Mouse (Mus musculus) heart, embryonic 15.5 days (tissue): Measurements from ENCODE around the gene Cnksr1. TPM values are rescaled to one million over a fixed set of nuclear protein-coding genes. Genes with fewer than 3 reads are reported as not detected.

Source experiments
- ATAC-seq: fragments of 200-750 bp; cut with Nextera tagmentation; replicated peaks from 2 replicates; pipeline ENCODE4 v1.8.0; 2017; ENCODE audit warnings: low read depth, moderate TSS enrichment; ENCODE audit not compliant: insufficient number of reproducible peaks, insufficient read depth, low FRiP score
- H3K27ac ChIP-seq: fragments of 300-500 bp; sonication (generic); 2 replicates; pipeline ENCODE4 v1.5.1; 2015; ENCODE audit warnings: mild to moderate bottlenecking, inconsistent platforms
- H3K27me3 ChIP-seq: fragments of 300-500 bp; sonication (generic); 2 replicates; pipeline ENCODE4 v1.6.1; 2015; ENCODE audit warnings: inconsistent platforms
- H3K36me3 ChIP-seq: fragments of 300-500 bp; sonication (generic); 2 replicates; pipeline ENCODE4 v1.6.1; 2015; ENCODE audit warnings: mild to moderate bottlenecking, inconsistent platforms
- H3K4me1 ChIP-seq: fragments of 300-500 bp; sonication (generic); replicated peaks from 2 replicates; pipeline ENCODE4 v1.6.1; 2015; ENCODE audit warnings: inconsistent platforms
- H3K4me2 ChIP-seq: fragments of 300-500 bp; sonication (generic); 2 replicates; pipeline ENCODE4 v1.6.1; 2015; ENCODE audit warnings: inconsistent platforms, mild to moderate bottlenecking, moderate library complexity
- H3K4me3 ChIP-seq: fragments of 300-500 bp; sonication (generic); 2 replicates; pipeline ENCODE4 v1.5.1; 2015; ENCODE audit warnings: mild to moderate bottlenecking, inconsistent platforms
- H3K9ac ChIP-seq: fragments of 300-500 bp; sonication (generic); 2 replicates; pipeline ENCODE4 v1.6.1; 2015; ENCODE audit warnings: mild to moderate bottlenecking, inconsistent platforms
- H3K9me3 ChIP-seq: fragments of 300-500 bp; sonication (generic); replicated peaks from 2 replicates; pipeline ENCODE4 v1.6.1; 2016; ENCODE audit warnings: inconsistent platforms
- WGBS: fragments of 180-500 bp; shearing (Covaris S2); methylation state at CpG from one replicate; pipeline ENCODE4 v1.1.7; 2015; ENCODE audit warnings: mixed read lengths; 5-methylcytosine and 5-hydroxymethylcytosine counted together
- polyA plus RNA-seq: library from polyadenylated mRNA; unstranded; fragments of >200 nt; fragmentation: Nextera tagmentation; extraction: Ambion mirVana; gene quantifications from 2 replicates; pipeline ENCODE4 v1.2.1, GENCODE M21; 2015

Cnksr1 gene
- polyA plus RNA-seq, 1 experiment from 2014 or later = 1.2 TPM

DNA sequence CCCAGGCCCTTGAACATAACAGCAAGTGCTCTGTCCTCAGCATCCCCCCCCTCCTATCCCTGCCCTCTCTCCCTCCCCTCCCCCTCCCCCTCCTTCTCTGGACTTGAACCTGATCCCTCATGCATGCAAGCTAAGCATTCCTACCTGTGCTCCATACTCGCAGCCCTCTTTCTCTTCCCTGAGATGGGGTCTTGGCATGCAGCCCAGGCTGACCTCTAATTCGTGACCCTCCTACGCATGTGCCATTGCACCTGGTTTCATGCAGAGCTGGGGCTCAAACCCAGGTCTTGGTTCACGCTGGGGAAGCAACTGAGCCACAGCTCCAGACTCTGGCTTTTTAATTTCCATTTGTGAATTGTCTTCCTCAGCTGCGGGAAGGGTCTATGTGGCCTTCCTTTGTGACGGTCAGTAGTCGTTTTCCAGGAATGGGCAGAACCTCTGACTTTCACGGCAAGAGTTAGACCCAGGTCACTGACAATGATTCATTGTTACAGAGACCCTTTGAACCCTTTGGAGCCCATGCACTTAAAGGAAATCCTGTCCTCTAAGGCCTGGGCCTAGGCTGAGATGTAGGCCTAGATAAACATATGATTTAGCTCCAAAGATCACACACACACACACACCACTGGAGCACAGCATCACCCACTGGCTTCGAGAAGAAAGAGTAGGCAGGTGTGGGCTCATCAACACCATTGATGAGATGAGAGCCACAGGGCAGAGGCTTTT lies 27.8 kb upstream of the Cnksr1 start:
- Histone ChIP-seq H3K9me3 (no peaks in the 10 kb centered on the region), H3K36me3 (no peaks in the 10 kb centered on the region), H3K4me1 (no peaks in the 10 kb centered on the region), H3K27ac (no peak overlapping the region), H3K4me3 (no peak overlapping the region), H3K27me3 (no peaks in the 10 kb centered on the region), H3K4me2 (no peak overlapping the region), H3K9ac (no peak overlapping the region)
- ATAC-seq = no peak
- 58% methylated on average over 9 of the region's 9 CpGs for WGBS

DNA sequence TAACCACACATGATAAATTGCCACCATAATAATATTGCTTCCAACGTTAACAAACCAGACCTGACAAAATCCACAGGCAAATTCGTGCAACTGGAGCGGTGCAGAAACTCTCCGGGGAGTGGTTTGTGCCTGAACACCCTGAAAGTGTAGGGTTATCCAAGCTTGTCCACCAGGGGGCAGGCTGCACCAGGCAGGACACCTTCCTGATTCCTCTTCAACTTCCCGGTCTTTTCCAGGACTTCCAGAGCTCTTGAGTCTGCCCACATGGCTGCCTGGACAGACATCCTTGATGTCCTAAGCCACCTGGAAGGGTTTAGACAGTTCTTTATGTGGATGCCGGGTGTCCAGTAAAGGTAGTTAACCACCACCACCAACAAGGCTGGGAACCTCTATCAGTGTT lies 25.0 kb upstream of the Cnksr1 start:
- H3K27ac ChIP-seq = no peak overlapping the region
- no peak overlapping the region for H3K4me3 ChIP-seq
- 34% methylated on average over 6 of the region's 6 CpGs for WGBS
- no peak overlapping the region for H3K9ac ChIP-seq
- no peak overlapping the region for H3K4me2 ChIP-seq
- no peaks in the 10 kb centered on the region for H3K36me3 ChIP-seq
- ATAC-seq = no peak
- no peaks in the 10 kb centered on the region for H3K9me3 ChIP-seq
- no peaks in the 10 kb centered on the region for H3K27me3 ChIP-seq
- no peaks in the 10 kb centered on the region; the same call in 1 of the 2 replicates for H3K4me1 ChIP-seq

DNA sequence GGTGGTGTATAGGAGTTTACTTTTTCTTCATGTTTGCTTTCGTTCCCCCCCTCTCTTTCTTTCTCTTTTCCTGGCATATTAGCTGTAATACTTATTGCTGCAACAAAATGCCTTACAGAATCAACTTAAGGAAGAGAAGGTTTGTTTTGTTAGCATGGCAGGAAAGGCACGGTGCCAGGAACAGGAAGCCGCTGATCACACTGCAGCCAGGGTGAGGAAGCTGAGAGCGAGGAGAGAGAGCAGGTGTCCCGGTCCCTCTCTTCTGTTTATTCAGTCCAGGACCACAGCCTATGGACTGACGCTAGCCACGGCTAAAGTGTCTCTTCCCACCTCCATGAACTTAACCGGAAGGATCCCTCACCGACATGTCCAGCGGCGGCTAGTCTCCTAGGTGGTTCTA lies 20.2 kb upstream of the Cnksr1 start:
- Histone ChIP-seq H3K36me3 (no peaks in the 10 kb centered on the region), H3K4me2 (no peak overlapping the region), H3K4me1 (peaks cover 40% of the 10 kb centered on the region), H3K27me3 (0 out of 2 replicates have a peak, but pooled peaks cover 6% of the 10 kb centered on the region), H3K27ac (no peak overlapping the region), H3K4me3 (no peak overlapping the region), H3K9me3 (no peaks in the 10 kb centered on the region), H3K9ac (no peak overlapping the region)
- no peak for ATAC-seq
- WGBS = 59% methylated on average over 11 of the region's 11 CpGs

DNA sequence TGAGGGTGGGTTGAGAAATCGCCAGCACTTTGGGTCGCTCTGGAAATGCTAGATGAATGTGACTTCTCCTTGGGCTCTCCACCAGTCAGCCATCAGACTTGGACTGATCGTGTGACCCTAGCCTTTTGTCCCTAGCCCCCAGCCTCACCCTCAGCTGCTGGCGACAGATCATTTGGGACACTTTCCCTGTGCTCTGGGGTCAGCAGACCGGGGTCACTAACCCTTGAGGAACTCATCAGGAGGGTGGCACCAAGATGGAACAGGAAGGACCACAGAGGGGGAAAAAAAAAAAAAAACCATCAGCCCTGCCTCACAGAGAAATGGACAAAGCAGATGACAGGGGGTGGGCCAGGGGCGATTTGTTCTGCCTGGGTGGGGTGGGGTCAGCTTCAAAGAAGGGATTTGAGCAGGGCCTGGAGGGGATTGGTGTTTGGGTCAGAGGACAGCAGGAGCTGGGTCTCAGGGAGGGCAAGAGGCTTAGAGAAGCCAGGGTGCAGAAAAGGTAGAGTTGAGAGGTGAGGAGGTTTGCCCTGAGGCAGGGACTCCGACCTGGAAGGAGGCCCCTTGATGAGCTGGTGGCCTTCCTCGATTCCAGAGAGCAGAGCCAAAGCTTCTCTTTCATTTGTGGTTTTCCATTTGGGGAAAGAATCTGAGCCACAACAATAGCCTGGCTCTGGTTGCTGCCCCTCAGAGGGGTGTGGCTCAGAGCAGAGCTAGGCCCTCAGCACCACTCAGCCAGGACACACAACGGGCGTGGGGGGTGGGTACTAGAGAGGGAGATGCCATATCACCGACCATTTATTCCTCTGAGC lies 19.2 kb upstream of the Cnksr1 start:
- Histone ChIP-seq H3K27me3 (peaks cover 15% of the 10 kb centered on the region), H3K4me2 (no peak overlapping the region), H3K27ac (peak overlapping the region; percentile 55), H3K4me3 (no peak overlapping the region), H3K4me1 (peaks cover 45% of the 10 kb centered on the region), H3K9ac (no peak overlapping the region), H3K36me3 (no peaks in the 10 kb centered on the region), H3K9me3 (no peaks in the 10 kb centered on the region)
- 26% methylated on average over 11 of the region's 11 CpGs for WGBS
- ATAC-seq = no peak

DNA sequence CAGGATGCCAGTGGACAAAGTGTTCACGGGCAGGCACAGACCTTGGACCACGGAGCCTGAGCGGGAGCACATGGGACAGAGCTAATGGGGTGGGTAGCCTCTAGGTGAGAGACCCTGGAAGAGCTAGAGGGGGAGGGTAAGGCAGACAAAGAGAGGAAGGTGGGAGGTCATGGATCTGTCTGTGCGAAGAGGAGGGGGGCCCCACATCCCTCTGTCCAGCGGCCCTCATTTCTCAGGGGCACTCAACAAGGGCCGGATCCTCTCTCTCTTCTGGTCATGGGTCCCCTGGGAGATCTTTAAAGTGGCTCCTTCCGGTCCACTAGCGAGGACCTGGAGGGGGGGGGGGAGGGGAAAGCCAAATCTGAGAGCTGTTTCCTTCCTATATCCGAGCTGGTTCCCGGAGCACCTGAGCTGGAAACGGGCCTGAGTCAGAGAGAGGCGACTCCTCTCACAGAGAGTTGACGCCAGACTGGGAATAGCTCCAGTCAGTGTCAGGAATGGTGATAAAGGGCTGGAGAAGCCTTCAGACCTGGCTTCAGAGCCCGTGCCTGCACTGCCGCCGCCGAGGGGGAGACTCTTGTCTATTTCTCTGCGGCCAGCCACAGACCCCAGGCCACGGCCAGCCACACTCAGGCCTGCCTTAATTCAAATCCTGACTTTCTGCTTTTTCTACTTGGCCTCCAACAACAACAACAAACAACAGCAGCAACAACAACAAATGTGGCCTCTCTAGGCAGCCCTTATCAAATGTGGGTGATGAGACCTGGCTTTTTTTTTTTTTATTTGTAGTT lies 18.4 kb upstream of the Cnksr1 start:
- Histone ChIP-seq H3K27me3 (peaks cover 23% of the 10 kb centered on the region), H3K4me2 (peak overlapping the region; percentile 36), H3K9ac (no peak overlapping the region), H3K9me3 (no peaks in the 10 kb centered on the region), H3K36me3 (no peaks in the 10 kb centered on the region), H3K27ac (peak overlapping the region; percentile 51), H3K4me1 (peaks cover 53% of the 10 kb centered on the region), H3K4me3 (no peak overlapping the region)
- 19% methylated on average over 19 of the region's 19 CpGs for WGBS
- ATAC-seq = peak; percentile 28; the same call in 1 of the 2 replicates

DNA sequence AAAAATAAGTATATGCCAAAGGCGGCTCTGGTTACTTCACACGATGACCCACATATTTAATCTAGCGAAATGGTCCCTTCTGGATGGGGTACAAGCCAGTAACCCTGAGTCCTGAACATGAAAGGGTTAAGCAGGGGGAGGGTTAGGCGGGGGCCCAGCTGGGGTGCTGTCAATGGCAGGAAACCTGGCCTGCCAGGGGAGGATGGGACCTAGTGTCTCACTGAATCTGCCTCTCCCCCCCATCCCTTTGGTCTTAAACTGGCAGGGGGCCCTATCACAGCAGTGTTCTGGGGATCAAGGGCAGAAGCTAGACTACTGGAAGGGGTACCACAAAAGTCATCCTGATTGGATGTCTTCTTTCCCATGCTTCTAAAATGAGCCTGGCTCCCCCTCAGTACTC lies 17.7 kb upstream of the Cnksr1 start:
- no peak for ATAC-seq
- WGBS = 47% methylated on average over 4 of the region's 4 CpGs
- Histone ChIP-seq H3K4me3 (no peak overlapping the region), H3K36me3 (no peaks in the 10 kb centered on the region), H3K27ac (peak overlapping the region; percentile 24), H3K4me1 (peaks cover 60% of the 10 kb centered on the region), H3K9me3 (no peaks in the 10 kb centered on the region), H3K4me2 (peak overlapping the region; percentile 6; the same call in 1 of the 2 replicates), H3K9ac (no peak overlapping the region), H3K27me3 (peaks cover 31% of the 10 kb centered on the region)

DNA sequence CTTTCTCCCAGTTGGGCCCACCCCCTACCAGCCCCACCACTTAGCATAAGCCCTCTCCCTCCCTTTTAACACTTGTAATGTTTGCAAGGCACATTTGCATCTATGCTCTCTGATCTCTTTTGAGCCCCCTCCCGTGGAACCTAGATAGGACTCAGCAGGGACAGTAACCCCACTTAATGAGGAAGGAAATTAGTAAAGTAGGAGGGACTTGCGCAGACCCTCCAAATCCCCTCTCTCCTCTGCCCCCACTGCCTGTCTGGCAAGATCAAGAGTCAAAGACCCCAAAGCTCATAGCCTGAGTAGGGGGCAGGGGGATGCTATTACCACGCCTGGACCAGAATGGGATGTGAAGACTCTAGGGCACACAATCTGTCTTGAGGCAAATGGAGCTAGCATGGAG lies 16.6 kb upstream of the Cnksr1 start:
- Histone ChIP-seq H3K4me1 (peaks cover 70% of the 10 kb centered on the region), H3K4me2 (no peak overlapping the region), H3K9me3 (no peaks in the 10 kb centered on the region), H3K9ac (no peak overlapping the region), H3K36me3 (no peaks in the 10 kb centered on the region), H3K27ac (no peak overlapping the region), H3K4me3 (no peak overlapping the region), H3K27me3 (peaks cover 39% of the 10 kb centered on the region)
- no peak for ATAC-seq
- 58% methylated on average over 3 of the region's 3 CpGs for WGBS

DNA sequence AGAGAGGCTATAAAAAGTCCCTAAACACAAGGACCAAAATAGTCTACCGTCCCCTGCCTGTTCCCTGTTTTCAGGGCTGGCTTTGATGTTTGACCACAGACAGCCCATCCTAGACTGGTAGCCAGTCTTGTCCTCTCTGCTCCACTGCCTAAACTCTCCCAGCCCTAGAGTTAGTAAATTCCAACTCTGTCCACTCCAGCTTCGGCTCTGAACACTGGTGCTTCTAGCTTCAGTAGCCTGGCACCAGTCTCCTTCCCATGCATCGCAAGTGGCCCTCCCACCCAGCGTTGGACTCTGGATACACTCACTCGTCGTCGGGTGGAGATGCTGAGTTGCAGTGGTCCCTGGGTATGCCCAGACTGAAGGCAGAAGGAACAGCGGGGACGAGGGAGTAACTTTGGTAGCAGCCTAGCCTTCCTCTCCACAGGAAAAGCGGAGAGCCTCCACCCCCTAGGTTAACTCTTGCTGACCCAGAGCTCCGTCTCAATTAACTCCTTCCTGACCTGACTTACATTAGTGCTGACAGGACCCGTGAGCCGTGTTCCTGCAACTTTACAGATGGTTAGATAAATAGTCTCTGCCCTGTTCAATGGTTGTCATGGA lies 15.6 kb upstream of the Cnksr1 start, which contains the start of gene Grrp1:
Gene Grrp1 (minus strand): TSS at position 385 of the 603 bp plus-strand sequence.
- Histone ChIP-seq H3K36me3 (no peaks in the 10 kb centered on the region), H3K4me1 (peaks cover 77% of the 10 kb centered on the region), H3K27ac (peak within 1 kb of the TSS; percentile 59), H3K9me3 (no peaks in the 10 kb centered on the region), H3K4me3 (peak within 1 kb of the TSS; percentile 55), H3K4me2 (peak within 1 kb of the TSS; percentile 94), H3K9ac (peak within 1 kb of the TSS; percentile 39), H3K27me3 (peaks cover 48% of the 10 kb centered on the region)
- no peak for ATAC-seq
- 5% methylated on average over 13 of the region's 13 CpGs for WGBS

DNA sequence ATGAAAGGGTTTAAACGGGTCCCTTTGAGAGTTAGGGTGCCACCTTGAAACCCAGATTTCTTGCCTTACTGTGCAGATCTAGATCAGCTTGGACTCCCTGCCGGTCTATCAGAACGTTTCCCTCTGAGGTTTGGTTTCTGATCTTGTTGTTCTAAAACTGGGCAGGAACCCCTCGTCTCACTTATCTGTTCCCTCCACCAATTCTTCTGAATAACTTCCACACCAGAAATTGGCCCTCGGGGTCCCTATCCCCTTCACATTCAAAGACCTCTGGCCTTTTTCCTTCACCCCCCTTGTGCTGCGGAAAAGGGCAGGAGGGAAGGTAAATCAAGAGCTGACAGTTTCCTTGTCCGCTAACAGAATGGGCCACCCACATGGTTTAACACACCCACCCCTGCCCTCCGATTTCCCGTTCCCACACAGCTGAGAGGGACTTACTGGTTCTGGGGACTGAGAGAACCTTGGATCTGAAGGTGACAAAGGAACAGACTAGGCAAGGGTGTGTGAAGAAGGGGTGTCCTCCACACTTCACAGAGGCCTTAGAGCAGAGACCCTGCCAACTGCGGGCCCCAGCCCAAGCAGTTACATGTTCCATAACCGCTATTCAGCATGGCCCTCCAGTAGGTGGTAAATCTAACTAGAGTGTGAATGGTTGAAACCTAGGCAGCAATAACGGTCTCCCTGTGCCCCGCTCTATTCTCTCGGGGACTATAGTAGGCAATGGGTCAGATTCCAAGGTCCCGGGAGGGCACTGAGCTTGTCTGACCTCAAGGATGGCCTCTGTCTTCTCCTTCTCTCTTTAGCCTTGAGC lies 14.9 kb upstream of the Cnksr1 start:
- peak overlapping the region; percentile 59 for H3K27ac ChIP-seq
- H3K4me1 ChIP-seq = peaks cover 76% of the 10 kb centered on the region
- no peaks in the 10 kb centered on the region for H3K9me3 ChIP-seq
- H3K4me2 ChIP-seq = peak overlapping the region; percentile 94
- peaks cover 54% of the 10 kb centered on the region for H3K27me3 ChIP-seq
- peak overlapping the region; percentile 55 for H3K4me3 ChIP-seq
- no peak for ATAC-seq
- WGBS = 40% methylated on average over 15 of the region's 15 CpGs
- H3K36me3 ChIP-seq = no peaks in the 10 kb centered on the region
- peak overlapping the region; percentile 39 for H3K9ac ChIP-seq

DNA sequence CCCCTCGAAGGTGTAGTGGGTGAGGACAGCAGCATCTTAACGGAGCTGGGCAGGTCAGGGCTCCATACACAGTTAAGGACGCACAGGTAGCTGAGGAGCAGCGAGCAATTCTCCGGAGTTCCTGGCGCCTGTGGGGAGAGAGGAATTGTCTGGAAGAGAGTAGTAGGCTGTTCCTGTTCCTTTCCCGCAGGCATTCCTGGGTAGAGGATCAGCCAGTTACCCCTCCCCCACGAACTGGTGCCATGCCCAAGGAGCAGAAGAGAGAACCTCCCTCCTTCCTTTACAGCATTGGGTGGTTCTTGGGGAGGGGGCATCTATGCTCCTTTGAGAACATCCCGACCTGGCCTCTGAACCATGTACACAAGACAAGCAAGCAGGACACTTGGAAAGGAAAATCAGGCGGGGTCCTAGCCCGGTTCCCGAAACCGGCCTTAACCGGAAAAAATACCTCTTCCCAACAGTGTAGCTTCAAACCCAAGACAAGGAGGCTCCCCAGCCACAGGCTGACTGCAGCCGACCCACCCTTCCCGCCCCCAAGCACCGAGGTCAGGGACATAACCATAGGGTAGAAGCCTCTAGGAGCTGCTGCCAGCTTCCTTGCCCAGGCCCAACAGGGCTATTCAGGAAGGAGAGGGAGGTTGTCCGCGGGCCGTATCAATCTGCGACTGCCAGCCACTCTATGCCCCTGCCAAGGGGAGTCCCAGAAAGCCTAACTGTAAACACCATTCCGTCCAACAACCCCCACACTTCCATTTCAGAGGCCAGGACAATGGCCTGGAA lies 14.1 kb upstream of the Cnksr1 start:
- 28% methylated on average over 22 of the region's 22 CpGs for WGBS
- peak overlapping the region; percentile 59 for H3K27ac ChIP-seq
- peaks cover 68% of the 10 kb centered on the region for H3K4me1 ChIP-seq
- H3K9ac ChIP-seq = peak overlapping the region; percentile 62
- no peak for ATAC-seq
- H3K4me3 ChIP-seq = peak overlapping the region; percentile 55
- H3K9me3 ChIP-seq = no peaks in the 10 kb centered on the region
- no peaks in the 10 kb centered on the region for H3K36me3 ChIP-seq
- H3K27me3 ChIP-seq = peaks cover 61% of the 10 kb centered on the region
- H3K4me2 ChIP-seq = peak overlapping the region; percentile 94
